Mouse (Mus musculus) cerebellum, adult 11 months (tissue): ENCODE data around the gene Zfp488.
A peak's percentile ranks its signal among the peaks of the same experiment; 100 is the strongest.

Source experiments
- DNase-seq: peaks from one replicate; pipeline ENCODE4 v3.0.0; 2022

Gene Zfp488

DNA sequence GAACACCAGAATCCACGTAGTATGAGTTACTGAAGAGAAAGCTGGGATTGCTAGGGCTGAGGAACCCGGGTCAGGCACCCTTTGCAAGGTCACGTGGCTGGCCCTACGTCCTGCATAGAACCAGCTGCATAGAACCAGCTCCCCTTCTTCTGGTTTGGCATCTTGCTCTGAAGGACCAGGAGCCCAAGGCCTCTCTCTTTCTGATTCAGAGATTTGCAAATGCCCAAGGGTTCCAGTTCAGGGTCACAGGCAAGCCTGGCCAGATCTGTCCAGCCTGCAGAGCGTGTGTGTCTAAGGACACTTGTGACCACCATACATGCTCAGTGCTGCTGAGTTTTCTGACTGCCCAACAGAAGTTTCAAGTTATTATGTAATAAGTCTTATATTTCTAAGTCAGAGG lies 36.3 kb downstream of the Zfp488 start:
- DNase-seq, result no peak

- DNase-seq, result no peak
Measured at GRCm38 (mm10) chr14:33940739-33941138, 37.8 kb downstream of the Zfp488 start, which contains the start of gene Gdf2. Gdf2 (plus strand) TSS chr14:33941039.

GRCm38 (mm10) chr14:33939117-33939516 lies 39.4 kb downstream of the Zfp488 start:
- peak; percentile 56 for DNase-seq

DNA sequence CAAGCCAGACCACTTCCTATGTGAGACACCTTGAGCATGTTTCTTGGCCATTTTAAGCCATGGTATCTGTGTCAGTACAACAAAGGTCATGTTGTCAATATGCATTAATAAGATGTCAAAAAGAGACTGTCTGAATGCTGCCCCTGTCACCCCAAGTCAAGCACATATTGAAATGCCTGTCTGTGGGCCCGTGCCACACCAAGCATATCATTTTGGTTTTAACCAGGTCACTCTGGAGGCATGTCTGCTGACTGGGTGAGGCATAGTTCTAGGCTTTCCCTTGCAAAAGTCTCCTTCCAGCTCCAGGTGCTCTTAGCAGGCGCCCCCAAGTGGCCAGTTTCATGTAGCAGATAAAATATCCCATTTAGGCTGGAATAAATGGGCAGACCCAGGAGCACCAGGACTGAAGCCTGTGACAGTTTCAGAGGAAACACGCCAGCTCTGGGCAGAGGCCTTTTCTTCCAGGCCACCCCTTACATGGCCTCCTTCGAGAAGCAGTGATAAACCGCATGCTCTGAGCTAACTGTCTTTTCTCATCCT lies 44.7 kb downstream of the Zfp488 start:
- no peak for DNase-seq

GRCm38 (mm10) chr14:33932935-33933703 lies 45.4 kb downstream of the Zfp488 start:
- DNase-seq, result peak; percentile 28

- no peak for DNase-seq
Measured at GRCm38 (mm10) chr14:33931853-33932252, 46.7 kb downstream of the Zfp488 start.

GRCm38 (mm10) chr14:33923168-33924070 lies 55.1 kb downstream of the Zfp488 start, which contains the start of gene Gdf10:
Gdf10 (plus strand) TSS chr14:33923587.
- DNase-seq, result no peak

GRCm38 (mm10) chr14:33922771-33923167 lies 55.8 kb downstream of the Zfp488 start:
- DNase-seq, result no peak

DNA sequence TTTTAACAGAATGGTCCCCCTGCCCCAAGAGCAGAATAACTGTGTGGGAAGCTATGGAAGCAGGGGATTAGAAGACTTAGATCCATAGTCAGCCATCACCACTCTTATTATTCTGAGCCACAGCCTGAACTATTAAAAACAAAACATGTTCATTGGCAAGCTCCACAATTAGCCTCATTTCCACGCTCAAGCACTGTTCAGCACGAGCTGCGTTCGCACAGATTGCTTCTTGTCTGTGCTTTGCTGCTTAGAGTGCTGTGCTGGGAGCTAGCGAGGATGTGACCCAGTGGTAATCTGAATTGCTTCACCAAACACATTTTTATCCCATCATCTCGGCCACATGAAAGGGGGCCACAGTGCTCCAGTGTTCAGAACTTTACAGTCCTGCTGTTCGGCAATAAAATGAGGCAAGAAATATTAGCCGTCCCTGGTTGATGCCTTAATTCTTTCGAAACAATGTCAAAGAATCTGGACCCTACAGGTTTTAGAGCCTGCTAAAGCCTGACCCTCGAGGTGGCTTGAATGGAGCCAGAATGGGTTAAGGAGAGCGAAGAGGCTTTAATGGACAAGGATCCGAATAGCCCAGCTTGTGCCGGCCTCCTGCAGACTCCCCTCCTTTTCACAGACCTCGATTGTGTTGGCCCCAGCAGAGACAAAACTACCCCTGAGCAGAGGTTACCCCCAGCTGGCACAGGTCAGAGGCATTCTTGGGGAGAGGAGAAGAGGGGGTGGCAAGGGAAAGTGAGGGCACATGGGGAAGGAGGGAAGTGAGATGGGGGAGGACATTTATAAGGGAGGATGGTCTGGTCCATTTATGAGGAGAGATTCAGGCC lies 57.6 kb downstream of the Zfp488 start:
- DNase-seq, result no peak
